Mouse (Mus musculus): ENCODE data around the gene Gins1.

DNA sequence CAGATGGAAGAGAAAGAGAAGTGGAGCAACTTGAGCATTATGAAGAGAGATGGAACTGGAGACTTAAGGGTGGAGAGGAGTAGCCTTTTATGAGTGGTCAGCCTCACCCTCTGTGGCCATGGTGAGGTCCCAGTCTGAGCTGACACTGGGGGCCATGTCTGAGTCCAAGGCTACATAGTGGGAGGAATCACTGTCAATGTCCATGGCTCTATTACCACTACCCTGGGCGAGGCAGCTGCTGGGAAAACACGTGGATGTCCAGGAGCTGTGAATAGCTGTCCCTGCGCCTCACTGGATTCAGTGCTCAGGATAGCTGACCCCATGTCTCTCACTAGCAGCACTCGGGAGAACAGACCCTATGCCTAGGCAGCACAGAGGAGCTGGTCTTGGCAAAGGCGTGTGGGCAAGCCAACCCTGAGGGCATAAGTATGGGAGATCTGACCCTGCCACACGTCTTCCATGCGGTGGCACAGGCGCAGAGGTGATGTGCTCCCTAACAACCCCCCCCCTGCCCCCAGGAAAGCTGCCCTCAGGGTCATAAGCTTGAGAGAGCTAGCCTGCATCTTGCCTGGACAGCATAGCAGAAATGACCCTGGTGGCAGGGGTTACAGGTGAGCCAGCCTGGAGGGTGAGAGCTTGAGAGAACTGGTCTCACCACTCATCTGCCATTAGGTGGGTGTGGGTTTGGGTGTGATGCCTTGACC lies 21.0 kb upstream of the Gins1 start:
- TF ChIP-seq CTCF (IDR thresholded peaks at IDR 0.05; ENCODE audit: borderline replicate concordance, extremely low read depth, insufficient read depth, insufficient read length) (no peak), POLR2A (IDR thresholded peaks at IDR 0.05; ENCODE audit: borderline replicate concordance, extremely low read depth, insufficient read depth, insufficient read length, poor library complexity, severe bottlenecking) (no peak)
